Mouse (Mus musculus): Measurements from ENCODE around the gene Tpcn1.

Gene Tpcn1

DNA sequence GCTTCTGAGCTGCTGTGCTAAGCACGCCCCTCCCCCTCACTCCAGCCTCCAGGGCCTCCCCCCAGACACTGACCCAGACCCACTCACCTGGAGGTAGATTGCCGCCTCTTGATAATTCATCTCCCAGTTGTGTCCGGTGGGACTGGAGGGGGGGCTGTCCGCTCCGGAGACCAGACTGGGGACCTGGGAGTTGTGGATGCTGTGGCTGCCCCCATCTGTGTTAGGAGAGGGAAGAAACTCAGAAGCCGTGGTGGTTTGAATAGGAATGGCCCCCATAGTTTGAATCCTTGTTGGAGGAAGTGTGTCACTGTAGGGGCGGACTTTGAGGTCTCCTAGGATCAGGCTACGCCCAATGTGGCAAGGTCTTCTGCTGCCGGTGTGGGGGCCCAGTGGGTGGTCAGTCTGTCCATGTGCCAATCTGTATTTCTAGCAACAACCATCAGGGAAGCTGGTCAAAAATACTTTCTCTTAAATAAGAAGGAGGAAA is 28.3 kb downstream of the Tpcn1 start:
- DNase-seq (ENCODE audit: low read depth, low spot score) = no peak

DNA sequence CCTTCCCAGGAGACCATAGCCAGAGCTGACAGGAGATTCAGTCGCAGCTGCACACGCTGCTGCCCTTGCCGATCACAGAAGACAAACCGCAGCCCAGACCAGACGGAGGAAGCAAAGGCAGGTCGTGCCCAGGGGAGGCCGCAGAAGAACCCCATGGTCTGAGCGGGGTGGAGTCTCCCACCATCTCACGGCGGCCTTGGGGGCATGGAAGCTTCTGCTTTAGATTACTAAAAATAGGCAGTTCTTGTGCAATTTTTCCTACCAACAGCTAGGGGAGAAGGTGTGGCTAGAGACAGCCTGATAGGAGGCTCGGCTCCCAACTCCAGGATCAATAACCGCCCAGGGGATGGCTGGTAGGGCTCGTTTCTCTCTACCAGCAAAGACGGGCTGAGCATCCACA is 29.7 kb downstream of the Tpcn1 start:
- no peak for DNase-seq (ENCODE audit: low read depth, low spot score)

DNA sequence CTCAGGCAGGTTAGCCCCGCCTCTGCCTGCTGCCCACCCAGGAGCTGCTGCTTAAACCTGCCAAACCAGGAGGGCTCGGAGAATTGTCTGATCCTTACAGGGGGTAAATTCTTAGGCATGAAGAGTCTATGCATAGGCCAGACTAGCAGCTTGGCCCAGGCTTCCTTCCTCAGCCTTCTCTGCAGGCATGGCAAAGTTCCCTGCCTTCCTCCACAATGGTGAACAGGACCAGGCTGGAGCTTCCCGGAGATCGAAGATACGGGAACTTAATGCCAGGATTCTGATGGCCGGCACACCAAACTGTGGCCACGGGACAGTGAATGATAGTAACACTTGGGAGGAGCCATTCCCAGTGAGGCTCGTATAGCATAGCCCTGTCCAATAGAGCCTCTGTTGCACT is 30.4 kb downstream of the Tpcn1 start:
- DNase-seq (ENCODE audit: low read depth, low spot score) = no peak

DNA sequence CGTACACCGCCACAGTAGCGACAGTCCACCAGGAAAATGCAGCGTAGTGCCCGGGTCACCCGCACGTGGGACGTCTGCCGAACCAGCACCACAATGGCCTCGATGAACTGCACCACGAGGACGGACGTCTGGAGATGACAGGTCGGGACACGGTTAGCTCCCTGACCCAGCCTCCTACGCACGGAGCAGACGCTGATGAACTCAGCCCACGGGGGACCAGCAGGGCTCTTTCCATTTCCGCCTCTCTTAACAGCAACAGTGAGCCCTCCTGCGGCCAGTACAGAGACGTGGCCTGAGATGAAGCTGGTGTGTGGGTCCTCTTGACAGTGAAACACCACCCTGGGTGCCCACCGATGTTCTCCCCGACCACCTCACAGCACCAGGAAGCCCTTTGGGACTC is 32.6 kb downstream of the Tpcn1 start:
- no peak for DNase-seq (ENCODE audit: low read depth, low spot score)

DNA sequence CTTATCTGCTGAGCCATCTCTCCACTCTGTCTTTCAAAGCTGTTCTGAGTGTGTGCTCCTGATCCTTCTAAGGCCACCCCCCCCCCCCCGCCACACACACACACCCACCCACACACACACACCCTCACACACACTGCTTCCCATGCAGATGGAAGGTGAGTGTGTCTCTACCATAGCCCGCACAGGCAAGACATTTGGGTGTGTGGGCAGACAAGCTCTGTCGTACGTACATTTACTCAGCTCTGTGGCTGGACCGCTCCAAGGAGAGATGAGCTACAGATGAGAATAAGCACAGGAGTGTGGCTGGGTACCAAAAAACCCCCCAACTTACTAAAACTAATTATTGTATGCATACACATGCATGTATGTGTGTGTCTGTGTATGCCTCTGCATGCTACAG is 37.8 kb downstream of the Tpcn1 start:
- DNase-seq (ENCODE audit: low read depth, low spot score) = no peak

DNA sequence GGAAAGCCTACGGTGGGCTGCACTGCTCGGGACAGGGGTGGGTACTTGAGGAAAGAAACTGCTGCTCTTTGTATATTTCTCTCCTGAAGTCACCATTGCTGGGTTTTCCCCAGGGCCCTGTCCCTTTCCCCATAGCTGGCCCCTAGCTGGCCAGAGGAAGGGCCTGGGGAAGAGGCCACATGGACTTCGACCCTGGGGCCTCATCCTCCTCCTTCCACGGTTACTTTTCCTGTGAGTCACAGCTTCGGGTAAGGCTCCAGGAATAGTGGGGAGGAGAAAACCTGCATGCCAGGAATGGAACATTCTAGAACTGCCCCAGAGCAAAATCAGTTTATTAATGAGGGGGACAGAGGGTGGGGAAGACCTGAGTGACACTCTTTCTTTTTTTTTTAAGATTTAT is 38.3 kb downstream of the Tpcn1 start:
- DNase-seq (ENCODE audit: low read depth, low spot score) = no peak

DNA sequence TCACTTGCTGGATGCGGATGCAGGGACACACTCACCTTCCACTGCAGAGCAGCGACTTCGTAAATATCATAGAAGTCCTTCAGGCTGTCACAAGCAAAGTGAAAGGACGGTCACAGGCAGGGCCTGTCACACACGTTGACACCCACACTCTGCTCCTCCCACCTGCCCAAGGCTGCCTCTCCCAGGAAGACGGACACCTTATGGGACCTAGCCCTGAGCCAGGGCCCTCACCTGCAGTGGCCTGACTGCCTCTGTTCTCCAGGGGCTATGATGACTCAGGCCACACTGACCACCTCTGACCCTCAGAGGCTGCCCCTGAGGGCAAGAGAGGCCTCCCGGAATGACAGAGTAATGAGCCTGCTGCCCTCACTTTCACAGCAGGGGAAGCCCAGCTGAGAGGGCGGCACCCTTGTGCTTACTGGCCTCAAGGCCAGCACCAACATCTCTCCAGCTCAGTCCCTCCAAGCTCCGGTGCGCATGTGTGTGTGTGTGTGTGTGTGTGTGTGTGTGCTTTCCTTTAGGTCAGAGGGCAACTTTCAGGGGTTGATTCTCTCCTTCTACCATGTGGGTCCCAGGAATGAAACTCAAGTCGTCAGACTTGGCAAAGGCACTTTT is 40.1 kb downstream of the Tpcn1 start:
- DNase-seq (ENCODE audit: low read depth, low spot score) = no peak

DNA sequence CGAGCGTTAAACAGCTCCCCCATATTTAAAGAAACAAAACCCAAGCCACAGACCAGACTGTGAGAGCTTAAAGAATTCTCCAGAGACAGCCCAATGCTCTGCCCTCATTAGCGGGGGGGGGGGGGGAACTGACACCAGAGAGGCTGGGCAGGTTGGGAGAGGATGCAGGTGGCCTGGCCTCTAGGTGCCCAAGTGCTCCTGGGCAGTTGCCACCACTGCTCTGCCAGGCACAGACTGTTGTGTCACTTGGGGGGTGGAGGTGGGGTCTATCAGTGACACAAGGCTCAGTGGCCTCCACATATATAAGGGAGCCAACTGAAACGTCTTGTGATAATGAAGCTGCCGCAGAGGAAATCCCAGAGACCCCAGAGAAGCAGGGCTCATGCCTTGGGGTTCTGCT is 51.8 kb downstream of the Tpcn1 start:
- no peak for DNase-seq (ENCODE audit: low read depth, low spot score)

DNA sequence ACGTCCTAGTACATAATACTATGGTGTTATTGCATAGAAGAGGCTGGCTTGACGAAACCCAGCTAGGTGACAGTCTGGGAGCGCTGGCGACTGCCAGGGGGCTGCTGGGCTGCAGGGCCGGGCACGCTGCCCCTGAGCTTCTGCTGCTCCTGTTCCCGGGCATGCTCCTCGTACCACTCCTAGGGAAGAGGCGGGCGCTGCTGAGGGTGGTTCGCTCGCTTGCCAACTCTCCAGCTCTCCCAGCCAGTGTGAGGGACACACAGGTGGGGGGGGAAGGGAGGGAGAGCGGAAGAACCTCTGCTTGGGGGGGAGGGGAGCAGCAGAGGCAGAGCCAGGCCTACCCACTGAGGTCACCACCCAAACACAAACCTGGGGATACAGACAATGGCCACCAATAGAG is 52.4 kb downstream of the Tpcn1 start:
- no peak for DNase-seq (ENCODE audit: low read depth, low spot score)

DNA sequence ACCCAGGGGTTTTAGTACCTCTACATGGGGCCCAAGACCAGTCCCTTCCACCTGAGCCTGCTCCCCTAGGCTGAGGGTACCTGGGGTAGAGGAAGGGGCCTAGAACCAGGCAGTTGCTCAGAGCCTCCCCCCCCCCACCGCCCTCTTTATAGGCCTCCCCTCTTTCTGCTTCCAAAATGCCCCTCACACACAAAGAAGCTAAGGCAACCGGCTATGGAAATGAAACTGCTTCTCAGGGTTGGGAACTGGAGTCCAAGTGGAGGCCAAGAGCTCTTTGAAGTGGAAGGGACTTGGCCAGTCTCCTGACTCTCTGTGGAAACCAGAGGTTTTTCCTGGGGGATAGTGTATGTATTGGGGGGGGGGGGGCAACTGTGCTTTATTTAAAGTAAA is 53.8 kb downstream of the Tpcn1 start:
- DNase-seq (ENCODE audit: low read depth, low spot score) = no peak

DNA sequence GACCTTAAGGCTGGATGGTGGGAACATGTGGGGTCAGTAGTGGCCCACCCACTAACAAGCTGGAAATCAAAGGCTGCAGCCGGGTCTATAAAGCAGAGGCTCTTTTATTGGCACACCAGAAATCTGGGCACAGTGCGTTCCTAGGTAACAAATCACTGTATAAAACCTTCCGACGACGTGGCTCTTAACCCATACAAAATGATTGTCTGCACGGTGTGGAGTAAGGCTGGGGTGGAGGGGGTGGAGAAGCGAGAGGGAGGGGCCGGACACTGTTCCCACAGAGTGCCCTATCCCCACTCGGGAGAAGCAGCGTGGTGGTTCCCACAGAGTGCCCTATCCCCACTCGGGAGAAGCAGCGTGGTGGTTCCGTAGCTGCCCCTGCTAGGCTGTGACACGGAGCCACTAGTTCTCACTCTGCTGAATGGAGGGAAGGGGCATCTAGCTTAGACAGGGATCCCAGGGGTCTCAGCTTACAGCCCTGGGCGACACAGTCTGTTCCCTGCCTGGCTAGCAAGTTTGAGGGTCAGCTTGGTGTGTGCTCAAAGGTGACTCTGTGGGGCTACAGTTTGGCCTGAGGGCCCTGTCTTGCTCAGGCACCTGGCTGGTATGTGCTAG is 54.3 kb downstream of the Tpcn1 start:
- DNase-seq (ENCODE audit: low read depth, low spot score) = no peak

DNA sequence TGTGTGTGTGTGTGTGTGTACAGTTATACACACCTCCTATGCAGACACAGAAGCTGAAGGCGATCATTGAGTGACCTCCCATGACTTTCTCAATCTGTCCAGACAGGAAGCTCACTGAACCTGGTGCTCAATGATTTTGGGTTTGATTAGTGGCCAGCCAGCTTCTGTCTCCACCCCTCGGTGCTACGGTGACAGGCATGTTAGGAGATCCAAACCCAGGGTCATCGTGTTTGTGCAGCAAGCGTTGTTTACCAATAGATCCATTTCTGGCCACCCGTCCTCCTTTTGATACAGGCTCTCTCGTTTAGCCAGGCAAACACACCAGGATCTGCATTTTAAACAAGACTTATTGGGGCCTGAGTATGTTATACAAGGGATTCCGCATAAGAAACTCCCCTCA is 56.8 kb downstream of the Tpcn1 start:
- DNase-seq (ENCODE audit: low read depth, low spot score) = no peak

DNA sequence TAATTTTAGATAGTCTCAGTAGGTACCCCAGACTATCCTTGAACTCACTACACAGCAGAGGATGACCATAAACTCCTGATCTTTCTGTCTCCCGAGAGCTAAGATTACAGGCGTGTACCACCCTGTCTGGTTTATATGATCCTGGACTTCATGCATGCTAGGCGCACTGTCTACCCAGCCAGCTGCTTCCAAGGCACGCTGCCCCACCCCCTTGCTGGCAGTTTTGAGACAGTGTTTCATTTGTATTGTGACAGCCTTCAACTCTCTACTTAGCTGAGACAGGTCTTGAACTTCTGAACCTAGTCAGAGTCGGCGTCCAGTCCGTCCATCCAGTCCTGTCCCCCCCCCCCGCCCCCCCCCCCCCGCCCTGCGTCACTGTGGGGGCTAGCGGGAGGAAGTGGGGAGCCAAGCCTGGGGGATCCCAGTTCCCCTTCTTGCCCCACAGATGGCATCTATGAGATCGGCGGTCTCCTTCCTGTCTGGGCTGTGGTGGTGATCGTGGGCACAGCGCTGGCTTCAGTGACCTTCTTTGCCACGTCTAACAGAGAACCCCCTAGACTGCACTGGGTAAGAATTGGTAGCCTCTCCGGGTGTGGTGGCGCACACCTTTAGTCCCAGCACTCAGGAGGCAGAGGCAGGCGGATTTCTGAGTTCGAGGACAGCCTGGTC is 61.0 kb downstream of the Tpcn1 start:
- no peak for DNase-seq (ENCODE audit: low read depth, low spot score)

DNA sequence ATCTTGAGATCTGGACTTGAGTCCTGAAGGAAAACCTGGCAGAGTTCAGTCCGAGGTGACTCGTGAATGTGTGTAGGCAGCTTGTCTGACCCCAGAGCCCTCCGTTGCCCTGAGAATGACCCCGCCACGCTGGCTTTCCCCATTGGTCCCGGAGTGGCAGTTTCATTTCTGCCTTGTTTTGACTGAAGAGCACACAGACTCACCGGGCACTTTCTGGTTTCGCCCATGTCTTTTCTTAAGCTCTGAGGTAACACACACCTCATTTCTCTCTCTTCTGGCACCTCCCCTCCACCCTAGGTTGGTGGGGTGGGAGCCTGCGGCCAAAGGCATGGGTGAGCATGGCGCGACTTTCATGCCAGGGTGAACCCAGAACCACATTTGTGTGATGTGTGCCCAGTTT is 62.2 kb downstream of the Tpcn1 start:
- no peak for DNase-seq (ENCODE audit: low read depth, low spot score)

DNA sequence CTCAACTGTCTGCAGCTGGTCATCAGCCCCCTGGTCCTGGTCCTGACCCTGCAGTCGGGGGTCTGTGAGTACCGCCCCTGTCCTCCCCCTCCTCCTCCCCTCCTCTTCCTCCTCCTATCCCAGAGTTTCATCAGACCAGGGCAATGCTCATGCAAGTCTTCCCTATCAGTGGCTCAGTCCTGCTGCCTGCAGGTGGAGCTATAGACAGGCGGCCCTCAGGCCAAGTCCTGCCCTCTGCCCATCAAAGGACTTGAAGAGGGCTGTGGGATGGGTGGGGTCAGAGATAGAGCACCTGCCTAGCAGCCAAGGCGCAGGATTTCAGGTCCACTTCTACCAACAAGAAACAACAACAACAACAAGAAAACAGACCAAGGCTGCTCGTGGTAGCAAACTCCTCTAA is 62.7 kb downstream of the Tpcn1 start:
- DNase-seq (ENCODE audit: low read depth, low spot score) = no peak

DNA sequence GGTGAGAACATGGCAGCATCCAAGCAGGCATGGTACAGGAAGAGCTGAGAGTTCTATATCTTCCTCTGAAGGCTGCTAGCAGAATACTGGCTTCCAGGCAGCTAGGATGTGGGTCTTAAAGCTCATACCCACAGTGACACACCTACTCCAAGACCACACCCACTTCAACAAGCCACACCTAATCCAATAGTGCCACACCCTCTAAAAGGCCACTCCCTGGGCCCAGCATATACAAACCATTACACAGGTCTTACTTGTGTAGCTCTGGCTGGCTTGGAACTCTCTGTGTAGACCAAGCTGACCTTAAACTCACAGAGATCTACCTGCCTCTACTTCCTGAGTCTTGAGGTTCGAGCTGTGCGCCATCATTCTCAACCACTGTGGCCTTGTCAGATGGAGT is 63.7 kb downstream of the Tpcn1 start:
- no peak for DNase-seq (ENCODE audit: low read depth, low spot score)

DNA sequence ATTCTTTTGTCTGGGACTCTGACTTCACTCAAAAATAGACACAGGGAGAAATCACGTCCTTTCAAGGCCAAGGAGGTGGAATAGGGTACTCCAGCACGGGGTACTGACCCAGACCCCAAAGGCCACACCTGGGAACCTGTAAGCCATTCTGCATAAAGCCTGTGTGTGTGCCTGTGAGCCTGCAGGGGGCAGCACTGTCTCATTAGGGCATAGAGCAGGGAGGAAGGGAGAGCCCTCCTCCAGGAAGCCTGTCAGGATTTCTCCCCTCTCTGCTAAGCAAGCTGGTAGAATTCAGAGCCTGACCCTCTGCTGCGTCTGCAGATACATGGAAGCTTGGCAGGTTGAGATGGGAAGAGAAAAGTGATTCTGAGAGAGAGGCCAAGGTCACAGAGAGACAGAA is 65.8 kb downstream of the Tpcn1 start:
- DNase-seq (ENCODE audit: low read depth, low spot score) = no peak

DNA sequence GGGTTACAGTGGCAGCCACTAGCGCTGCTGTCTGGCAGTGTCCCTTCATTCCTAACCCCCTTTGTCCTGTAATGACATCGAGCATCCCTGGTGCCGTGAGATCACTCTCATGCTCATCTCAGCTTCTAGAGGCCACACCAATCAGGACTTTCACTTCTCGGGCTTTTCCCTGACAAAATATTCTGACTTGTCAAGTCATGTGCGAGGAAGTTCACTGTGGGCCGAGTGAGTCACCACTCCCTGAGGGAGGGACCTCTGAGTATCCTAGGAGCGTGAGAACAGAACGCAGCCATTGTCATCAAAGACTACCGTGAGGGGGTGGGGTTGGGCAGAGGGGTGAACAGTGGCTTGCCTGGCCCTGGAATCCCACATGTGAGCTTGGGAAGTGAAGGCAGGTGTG is 70.9 kb downstream of the Tpcn1 start:
- DNase-seq (ENCODE audit: low read depth, low spot score) = no peak

DNA sequence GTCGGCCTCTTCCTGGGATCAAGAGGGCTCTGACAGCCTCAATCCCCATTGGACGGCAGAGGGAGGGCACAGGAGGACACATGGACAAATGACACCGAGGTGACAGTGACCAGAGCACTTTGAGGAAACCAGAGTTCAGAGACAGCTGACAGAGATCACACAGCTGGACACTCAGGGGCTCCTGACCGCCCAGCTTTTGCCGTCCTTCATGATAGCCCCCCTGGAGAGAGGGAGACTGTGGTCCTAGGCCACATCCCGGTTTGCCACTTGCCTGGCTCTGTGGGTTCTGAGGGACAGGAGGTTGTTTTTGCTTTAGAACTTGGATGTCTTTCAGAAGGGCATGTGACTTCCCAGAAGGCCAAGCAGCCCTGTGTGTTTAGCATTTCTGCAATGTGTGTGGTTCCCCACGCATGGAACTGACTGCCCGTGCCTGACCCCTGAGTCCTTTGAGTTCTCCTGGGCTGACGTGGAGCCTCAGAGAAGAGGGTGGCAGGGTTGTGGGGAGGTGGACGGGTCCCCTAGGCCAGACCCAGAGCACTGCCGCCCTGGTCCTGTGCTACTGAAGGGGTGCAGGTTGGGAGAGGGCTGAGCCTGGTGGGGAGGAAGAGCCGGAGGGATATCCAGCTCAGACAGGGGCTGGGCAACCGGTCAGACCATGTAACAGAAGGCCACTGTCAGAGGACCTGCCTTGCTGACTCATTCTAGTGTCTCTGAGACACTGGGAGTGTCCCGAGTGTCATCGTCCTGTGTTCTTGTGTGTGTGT is 72.1 kb downstream of the Tpcn1 start:
- no peak for DNase-seq (ENCODE audit: low read depth, low spot score)

DNA sequence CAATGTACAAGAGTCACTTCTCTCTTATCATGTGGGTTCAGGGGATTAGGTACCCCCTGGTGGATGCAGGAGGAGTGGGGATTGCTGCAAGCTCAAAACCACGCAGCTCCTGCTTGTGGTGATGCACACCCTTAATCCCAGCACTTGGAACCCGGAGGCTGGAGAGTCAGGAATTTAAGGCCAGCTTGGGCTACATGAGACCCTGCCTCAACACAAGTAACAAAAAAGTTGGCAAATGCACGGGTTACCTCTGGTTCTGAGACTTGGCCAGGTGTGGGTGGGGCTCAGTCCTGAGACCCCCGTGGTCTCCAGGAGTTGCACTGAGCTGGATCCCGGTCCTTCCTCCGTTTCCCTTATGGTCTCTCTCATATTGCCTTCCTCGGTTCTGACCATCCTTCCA is 73.0 kb downstream of the Tpcn1 start:
- no peak for DNase-seq (ENCODE audit: low read depth, low spot score)

DNA sequence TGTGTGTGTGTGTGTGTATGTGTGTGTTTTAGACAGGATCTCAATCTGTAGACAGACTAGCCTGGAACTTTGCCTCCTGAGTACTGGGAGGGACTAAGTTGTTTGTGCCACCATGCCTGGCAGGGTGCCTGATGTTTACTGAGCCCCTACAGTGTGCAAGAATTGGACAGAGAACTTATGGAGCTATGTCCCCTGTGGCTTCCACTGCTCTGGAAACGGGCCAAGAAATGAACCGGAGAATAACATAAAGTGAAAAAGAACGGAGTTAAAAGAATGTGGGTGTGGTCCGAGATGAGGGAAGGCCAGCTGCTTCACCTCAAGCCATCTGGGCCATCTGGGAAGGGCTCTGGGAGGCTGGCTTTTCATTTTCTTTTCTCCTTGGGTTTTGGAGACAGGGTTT is 73.7 kb downstream of the Tpcn1 start:
- no peak for DNase-seq (ENCODE audit: low read depth, low spot score)

DNA sequence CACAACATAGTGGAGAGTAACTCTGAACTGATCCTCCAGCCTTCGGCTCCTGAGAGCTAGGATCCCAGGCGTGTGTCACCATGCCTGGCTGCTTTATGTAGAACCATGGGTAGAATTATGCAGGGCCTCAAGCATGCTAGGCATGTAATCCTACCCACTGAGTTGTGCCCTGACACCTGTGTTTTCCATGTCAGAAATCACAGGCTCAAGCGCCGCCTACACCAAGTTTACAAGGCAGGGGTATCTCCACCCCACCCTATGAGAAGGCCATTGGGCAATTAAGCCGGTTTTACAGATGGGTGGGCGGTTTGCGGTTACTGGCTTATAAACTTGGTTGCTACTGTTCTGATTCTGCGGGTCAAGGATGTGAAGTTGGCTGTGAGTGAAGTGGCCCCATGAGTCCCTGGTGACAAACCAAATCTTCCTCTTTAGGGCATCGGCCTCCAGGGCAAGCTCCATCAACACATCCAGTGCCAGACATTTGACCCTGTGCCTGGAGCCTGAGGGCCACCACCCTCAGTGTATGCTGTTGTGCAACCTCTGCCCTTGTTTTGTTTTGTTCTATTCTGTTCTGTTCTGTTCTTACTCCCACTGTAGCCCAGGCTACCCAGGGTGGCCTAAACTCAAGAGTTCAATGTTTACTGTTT is 74.3 kb downstream of the Tpcn1 start:
- DNase-seq (ENCODE audit: low read depth, low spot score) = no peak

Measured in embryo, embryonic 11.5 days (tissue).